Comparison of ENCODE assay signal across 23 mouse cellular contexts in the genomic region with DNA sequence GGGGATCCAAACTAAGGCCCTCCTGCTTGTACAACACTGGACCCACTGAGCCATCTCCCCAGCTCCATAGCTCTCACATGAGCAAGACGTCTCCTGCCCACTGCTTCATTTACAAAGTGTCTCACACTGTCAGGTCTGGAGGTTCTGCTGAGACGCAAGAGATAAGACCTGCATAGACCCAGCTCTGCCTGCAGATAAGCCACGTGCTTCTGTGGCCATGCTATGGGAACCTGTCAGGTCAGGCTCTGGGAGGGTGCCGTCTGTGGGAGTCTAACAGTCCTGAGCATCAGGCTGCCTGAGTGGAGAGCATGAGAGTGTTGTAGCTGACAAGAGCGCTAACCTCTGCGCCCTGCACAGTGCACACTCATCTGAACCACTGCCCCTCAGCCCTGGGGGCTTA. TPM values are rescaled to one million over a fixed set of nuclear protein-coding genes. Genes with fewer than 3 reads are reported as not detected.
DNase-seq lines count a peak whose midpoint lies in the region; ATAC-seq and TF ChIP-seq lines count a peak whose summit lies in the region.
"Had no signal": no experiment of that assay in that cellular context is flagged by ENCODE, and none has a peak within 500 bp of the region (broad histone marks: within the 10 kb centered on the region; RNA-seq: fewer than 3 reads in every experiment).

No protein-coding gene starts in this region.

- H3K4me2 ChIP-seq in liver, postnatal 0 days (ENCODE audit: low read depth, low read length): no peak overlapping the region
- no peak overlapping the region for H3K4me2 ChIP-seq in liver, embryonic 14.5 days (ENCODE audit: low read depth)
- no peak overlapping the region for H3K4me2 ChIP-seq in hindbrain, embryonic 11.5 days (replicated peaks; ENCODE audit: low read depth, low read length)
- H3K4me2 ChIP-seq: embryonic facial prominence, embryonic 13.5 days; forebrain, embryonic 12.5 days; hindbrain, embryonic 13.5 days had no signal

- 65% methylated on average over 6 of the region's 6 CpGs for WGBS in liver, postnatal 0 days (ENCODE audit: insufficient replicate concordance)
- 44% methylated on average over 6 of the region's 6 CpGs for WGBS in liver, embryonic 14.5 days (ENCODE audit: insufficient replicate concordance)
- WGBS in hindbrain, embryonic 11.5 days: 93% methylated on average over 6 of the region's 6 CpGs

- TF ChIP-seq EP300 in liver, postnatal 0 days (IDR thresholded peaks at IDR 0.05; ENCODE audit: low read depth): no peak
- no peak for TF ChIP-seq EP300 in liver, embryonic 14.5 days (IDR thresholded peaks at IDR 0.05; ENCODE audit: low read depth)

- peaks cover 59% of the 10 kb centered on the region for H3K36me3 ChIP-seq in liver, postnatal 0 days (replicated peaks; ENCODE audit: insufficient read depth, low read length)
- H3K36me3 ChIP-seq in liver, embryonic 14.5 days (replicated peaks; ENCODE audit: control insufficient read depth, insufficient read depth, low read depth): peaks cover 27% of the 10 kb centered on the region
- peaks cover 23% of the 10 kb centered on the region; the same call in 1 of the 2 replicates for H3K36me3 ChIP-seq in hindbrain, embryonic 11.5 days (ENCODE audit: control insufficient read depth, insufficient read depth, low read length)

- H3K9ac ChIP-seq in liver, postnatal 0 days (replicated peaks): no peak overlapping the region
- H3K9ac ChIP-seq in liver, embryonic 14.5 days (replicated peaks): no peak overlapping the region
- H3K9ac ChIP-seq in hindbrain, embryonic 11.5 days (ENCODE audit: low read depth, low read length): no peak overlapping the region
- H3K9ac ChIP-seq: embryonic facial prominence, embryonic 13.5 days; forebrain, embryonic 12.5 days; hindbrain, embryonic 13.5 days had no signal

- no peak for TF ChIP-seq CTCF in liver, postnatal 0 days (IDR thresholded peaks at IDR 0.05; ENCODE audit: low read depth)
- no peak for TF ChIP-seq CTCF in liver, embryonic 14.5 days (IDR thresholded peaks at IDR 0.05; ENCODE audit: low read depth)
- TF ChIP-seq CTCF in left cerebral cortex, adult 2 months (IDR thresholded peaks at IDR 0.05): no peak

- H3K4me1 ChIP-seq in liver, postnatal 0 days (ENCODE audit: insufficient read depth): peaks cover 4% of the 10 kb centered on the region
- H3K4me1 ChIP-seq in liver, embryonic 14.5 days (replicated peaks; ENCODE audit: control insufficient read depth in 2 of 2, insufficient read depth in 2 of 2, low read length in 1 of 2): peaks cover 0 to 9% of the 10 kb centered on the region in 2 experiments; a peak in 3 of 4 replicates
- H3K4me1 ChIP-seq in hindbrain, embryonic 11.5 days (replicated peaks; ENCODE audit: control insufficient read depth, insufficient read depth, low read length): no peaks in the 10 kb centered on the region
- H3K4me1 ChIP-seq: embryonic facial prominence, embryonic 13.5 days had no signal

- no peak overlapping the region for H3K4me3 ChIP-seq in liver, postnatal 0 days (ENCODE audit: low read depth, low read length)
- H3K4me3 ChIP-seq in liver, embryonic 14.5 days (ENCODE audit: insufficient read depth in 1 of 2, low read depth in 2 of 2, low read length in 2 of 2): no peak overlapping the region
- no peak overlapping the region for H3K4me3 ChIP-seq in left cerebral cortex, adult 2 months
- H3K4me3 ChIP-seq in hindbrain, embryonic 11.5 days (ENCODE audit: low read depth, low read length): no peak overlapping the region
- H3K4me3 ChIP-seq: embryonic facial prominence, embryonic 13.5 days; forebrain, embryonic 12.5 days; heart, embryonic 10.5 days; hindbrain, embryonic 13.5 days had no signal

- no peak for ATAC-seq in liver, postnatal 0 days
- ATAC-seq in common myeloid progenitor, adult 5-6 weeks (replicated peaks; ENCODE audit: low read depth, poor library complexity, severe bottlenecking): peak; percentile 62; the same call in 1 of the 2 replicates
- ATAC-seq in liver, embryonic 14.5 days (ENCODE audit: insufficient read depth): peak; percentile 73
- peak; percentile 92 for ATAC-seq in megakaryocyte-erythroid progenitor cell, adult 5-6 weeks (replicated peaks; ENCODE audit: low FRiP score, low TSS enrichment, poor library complexity, severe bottlenecking)
- ATAC-seq in hindbrain, embryonic 11.5 days (ENCODE audit: low FRiP score): no peak
- ATAC-seq: activated CD4-positive, CD25-positive, alpha-beta regulatory T cell, adult 4 months; forebrain, embryonic 16.5 days; Patski had no signal

- intact Hi-C loops in left cerebral cortex, adult 2 months (cut with DNase I): no loop called here

- H3K27me3 ChIP-seq in liver, postnatal 0 days (ENCODE audit: insufficient read depth, low read length): no peaks in the 10 kb centered on the region
- no peaks in the 10 kb centered on the region for H3K27me3 ChIP-seq in liver, embryonic 14.5 days (ENCODE audit: control insufficient read depth, insufficient read depth, low read length)
- no peaks in the 10 kb centered on the region for H3K27me3 ChIP-seq in hindbrain, embryonic 11.5 days (ENCODE audit: control insufficient read depth, insufficient read depth, low read length)
- H3K27me3 ChIP-seq: embryonic facial prominence, embryonic 13.5 days; forebrain, embryonic 12.5 days; hindbrain, embryonic 13.5 days; Patski had no signal

- no peaks in the 10 kb centered on the region for H3K9me3 ChIP-seq in liver, postnatal 0 days (ENCODE audit: low read length)
- H3K9me3 ChIP-seq in liver, embryonic 14.5 days (ENCODE audit: control insufficient read depth, low read length): no peaks in the 10 kb centered on the region
- no peaks in the 10 kb centered on the region for H3K9me3 ChIP-seq in hindbrain, embryonic 11.5 days (ENCODE audit: control insufficient read depth, low read length)
- H3K9me3 ChIP-seq: embryonic facial prominence, embryonic 13.5 days; forebrain, embryonic 12.5 days; heart, embryonic 10.5 days; hindbrain, embryonic 13.5 days had no signal

- H3K27ac ChIP-seq in liver, postnatal 0 days (ENCODE audit: low read depth): no peak overlapping the region
- H3K27ac ChIP-seq in liver, embryonic 14.5 days: no peak overlapping the region
- H3K27ac ChIP-seq in left cerebral cortex, adult 2 months: no peak overlapping the region
- H3K27ac ChIP-seq in hindbrain, embryonic 11.5 days (ENCODE audit: low read depth, low read length): no peak overlapping the region
- H3K27ac ChIP-seq: embryonic facial prominence, embryonic 13.5 days; forebrain, embryonic 12.5 days; heart, embryonic 10.5 days; hindbrain, embryonic 13.5 days had no signal

- peak; percentile 55 for DNase-seq in liver
- DNase-seq in liver, postnatal 0 days: no peak
- DNase-seq in liver, embryonic 14.5 days (ENCODE audit: low read depth in 3 of 3, low spot score in 3 of 3): no peak
- no peak for DNase-seq in left cerebral cortex, adult 2 months (ENCODE audit: extremely low spot score in 1 of 2, low spot score in 2 of 2)
- no peak for DNase-seq in hindbrain, embryonic 11.5 days (ENCODE audit: low spot score)
- DNase-seq in lung, postnatal 10 days: no peak
- DNase-seq: adrenal gland, postnatal 25 days; cerebellum, adult 11-12 months; cerebellum, adult 9-10 months; cerebellum, postnatal 25 days; gastrocnemius, postnatal 10 days; heart, adult 18-20 months; heart, postnatal 10 days; heart, postnatal 4 days had no signal

RNA-seq across cellular contexts. Expression of a gene that starts 26.7 kb away (rescaled TPM):
- polyA plus RNA-seq in liver, postnatal 0 days (2015; fragmentation: Nextera tagmentation; extraction: Ambion mirVana): 2.0 and 2.1 TPM in 2 replicates
- total RNA-seq in common myeloid progenitor, adult 5-6 weeks (2017): 6.6 and 8.4 TPM in 2 replicates
- 11.7 and 15.5 TPM in 2 replicates for polyA plus RNA-seq in liver, embryonic 14.5 days (2012; rRNA removed)
- 6.6 and 7.5 TPM in 2 replicates for polyA plus RNA-seq in liver, embryonic 14.5 days (2014; fragmentation: Nextera tagmentation; extraction: Ambion mirVana)
- 32.1 and 34.7 TPM in 2 replicates for total RNA-seq in megakaryocyte-erythroid progenitor cell, adult 5-6 weeks (2014; fragmentation: Nextera tagmentation)
- total RNA-seq in megakaryocyte-erythroid progenitor cell, adult 5-6 weeks (2017): 6.7 and 11.2 TPM in 2 replicates
- total RNA-seq in left cerebral cortex, adult 2 months (2021): 1 to 10 TPM; 3.1 to 3.4 TPM
- 8.2 and 9.8 TPM in 2 replicates for polyA plus RNA-seq in hindbrain, embryonic 11.5 days (2014; fragmentation: Nextera tagmentation; extraction: Ambion mirVana)

RNA-seq across cellular contexts. Expression of a gene that starts 27.0 kb away (rescaled TPM):
- 53.3 and 60.0 TPM in 2 replicates for polyA plus RNA-seq in liver, postnatal 0 days (2015; fragmentation: Nextera tagmentation; extraction: Ambion mirVana)
- 8.4 and 12.3 TPM in 2 replicates for total RNA-seq in common myeloid progenitor, adult 5-6 weeks (2017)
- polyA plus RNA-seq in liver, embryonic 14.5 days (2012; rRNA removed): 35.3 and 38.4 TPM in 2 replicates
- 52.0 and 54.5 TPM in 2 replicates for polyA plus RNA-seq in liver, embryonic 14.5 days (2014; fragmentation: Nextera tagmentation; extraction: Ambion mirVana)
- 7.3 and 20.4 TPM in 2 replicates for total RNA-seq in megakaryocyte-erythroid progenitor cell, adult 5-6 weeks (2014; fragmentation: Nextera tagmentation)
- total RNA-seq in megakaryocyte-erythroid progenitor cell, adult 5-6 weeks (2017): 5.4 and 9.6 TPM in 2 replicates
- 10 to 100 TPM; 20.5 to 21.0 TPM for total RNA-seq in left cerebral cortex, adult 2 months (2021)
- 54.2 and 54.7 TPM in 2 replicates for polyA plus RNA-seq in hindbrain, embryonic 11.5 days (2014; fragmentation: Nextera tagmentation; extraction: Ambion mirVana)

RNA-seq across cellular contexts. Expression of a gene that starts 28.4 kb away (rescaled TPM):
- 9.6 and 10.7 TPM in 2 replicates for polyA plus RNA-seq in liver, postnatal 0 days (2015; fragmentation: Nextera tagmentation; extraction: Ambion mirVana)
- 39.2 and 98.8 TPM in 2 replicates for total RNA-seq in common myeloid progenitor, adult 5-6 weeks (2017)
- 11.3 and 16.3 TPM in 2 replicates for polyA plus RNA-seq in liver, embryonic 14.5 days (2012; rRNA removed)
- 14.3 and 17.2 TPM in 2 replicates for polyA plus RNA-seq in liver, embryonic 14.5 days (2014; fragmentation: Nextera tagmentation; extraction: Ambion mirVana)
- total RNA-seq in megakaryocyte-erythroid progenitor cell, adult 5-6 weeks (2014; fragmentation: Nextera tagmentation): 35.3 and 58.3 TPM in 2 replicates
- total RNA-seq in megakaryocyte-erythroid progenitor cell, adult 5-6 weeks (2017): 28.3 and 36.1 TPM in 2 replicates
- total RNA-seq in left cerebral cortex, adult 2 months (2021): 100 to 1,000 TPM; 746 to 823 TPM
- 345 and 366 TPM in 2 replicates for polyA plus RNA-seq in hindbrain, embryonic 11.5 days (2014; fragmentation: Nextera tagmentation; extraction: Ambion mirVana)

Comparison
In these comparisons a context has a peak if more than half of its experiments do, and no peak if none do; other contexts are left out.
1. ATAC-seq: peak in common myeloid progenitor, adult 5-6 weeks (single experiment), liver, embryonic 14.5 days (single experiment) and megakaryocyte-erythroid progenitor cell, adult 5-6 weeks (single experiment); none in liver, postnatal 0 days (single experiment) and hindbrain, embryonic 11.5 days (single experiment).